Comparison of ENCODE assay signal across 32 mouse cellular contexts in the genomic region with DNA sequence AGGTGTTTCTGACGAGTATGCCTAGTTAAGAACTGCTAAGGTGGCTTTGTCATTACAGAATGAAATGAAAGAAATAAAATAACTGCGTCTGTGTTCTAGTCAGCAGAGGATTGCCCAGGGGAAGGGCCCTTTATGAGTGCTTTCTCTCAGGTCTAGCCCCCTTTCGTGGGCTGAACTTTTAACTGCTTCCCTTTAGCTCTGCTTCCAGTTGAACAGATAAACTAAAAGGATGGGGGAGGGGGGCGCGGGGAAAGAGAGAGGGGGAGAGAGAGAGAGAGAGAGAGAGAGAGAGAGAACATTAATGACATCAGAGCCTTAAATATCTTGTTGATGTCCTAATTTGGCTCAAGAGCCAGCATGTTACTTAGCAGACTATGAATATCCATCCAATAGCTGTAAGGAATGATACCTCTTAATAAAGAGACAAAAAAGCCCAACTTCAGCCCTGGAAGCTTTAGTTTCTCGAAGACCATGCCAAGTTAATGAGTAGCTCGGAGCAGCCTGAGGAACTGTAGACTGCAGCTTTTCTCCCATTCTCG. TPM values are rescaled to one million over a fixed set of nuclear protein-coding genes. Genes with fewer than 3 reads are reported as not detected.
DNase-seq lines count a peak whose midpoint lies in the region; ATAC-seq lines count a peak whose summit lies in the region.
"Had no signal": no experiment of that assay in that cellular context is flagged by ENCODE, and none has a peak within 500 bp of the region (broad histone marks: within the 10 kb centered on the region; RNA-seq: fewer than 3 reads in every experiment).

No protein-coding gene starts in this region.

- H3K4me2 ChIP-seq in heart, embryonic 13.5 days: peak overlapping the region; percentile 47
- H3K4me2 ChIP-seq: embryonic facial prominence, embryonic 13.5 days; hindbrain, embryonic 12.5 days; intestine, embryonic 15.5 days; limb, embryonic 13.5 days; liver, embryonic 11.5 days; lung, embryonic 15.5 days; midbrain, embryonic 11.5 days; neural tube, embryonic 13.5 days had no signal

- H3K9ac ChIP-seq in heart, embryonic 13.5 days: peak overlapping the region; percentile 51
- H3K9ac ChIP-seq: embryonic facial prominence, embryonic 13.5 days; hindbrain, embryonic 12.5 days; intestine, embryonic 15.5 days; limb, embryonic 13.5 days; lung, embryonic 15.5 days; neural tube, embryonic 13.5 days had no signal

- peaks cover 90% of the 10 kb centered on the region for H3K36me3 ChIP-seq in heart, embryonic 13.5 days

- ATAC-seq in heart, embryonic 13.5 days (ENCODE audit: extremely low read depth, insufficient number of reproducible peaks, low FRiP score, low TSS enrichment): no peak
- ATAC-seq: hindbrain, postnatal 0 days; intestine, embryonic 15.5 days had no signal

- DNase-seq in embryo, embryonic 10.5 days (ENCODE audit: low spot score): peak; percentile 12
- no peak for DNase-seq in embryo, embryonic 9.5 days (ENCODE audit: extremely low spot score)
- no peak for DNase-seq in heart, postnatal 10 days
- DNase-seq in heart, postnatal 4 days: peak; percentile 35
- DNase-seq in heart, adult 11 months: no peak
- DNase-seq in retina, postnatal 1 day: peak; percentile 20
- no peak for DNase-seq in lung, postnatal 36 days
- DNase-seq: adrenal gland, postnatal 10 days; cerebellum, adult 11 months; cerebellum, adult 9-10 months; cerebellum, postnatal 36 days; embryo, embryonic 11 days; gastrocnemius, postnatal 14 days; kidney, adult 2 months; kidney, postnatal 36 days; right cerebral cortex, adult 18-20 months; spleen, adult 18-20 months; thymus, postnatal 14 days had no signal

- no peaks in the 10 kb centered on the region for H3K9me3 ChIP-seq in heart, embryonic 13.5 days
- H3K9me3 ChIP-seq: embryonic facial prominence, embryonic 13.5 days; G1E; hindbrain, embryonic 12.5 days; intestine, embryonic 15.5 days; limb, embryonic 13.5 days; lung, embryonic 15.5 days; neural tube, embryonic 13.5 days had no signal

- H3K27ac ChIP-seq in heart, embryonic 13.5 days (replicated peaks): peak overlapping the region; percentile 65
- H3K27ac ChIP-seq: embryonic facial prominence, embryonic 13.5 days; hindbrain, embryonic 12.5 days; hindbrain, postnatal 0 days; intestine, embryonic 15.5 days; layer of hippocampus, adult 2 months; left cerebral cortex, adult 2 months; limb, embryonic 13.5 days; lung, embryonic 15.5 days; neural tube, embryonic 13.5 days had no signal

- 63% methylated on average over 8 of the region's 8 CpGs for WGBS in heart, embryonic 13.5 days

- H3K4me3 ChIP-seq in heart, embryonic 13.5 days: peak overlapping the region; percentile 22
- H3K4me3 ChIP-seq: embryonic facial prominence, embryonic 13.5 days; hindbrain, embryonic 12.5 days; intestine, embryonic 15.5 days; layer of hippocampus, adult 2 months; left cerebral cortex, adult 2 months; limb, embryonic 13.5 days; lung, embryonic 15.5 days; myocyte; neural tube, embryonic 13.5 days had no signal

- intact Hi-C loops in heart, postnatal 10 days (cut with DNase I): no loop called here

- H3K27me3 ChIP-seq in heart, embryonic 13.5 days (replicated peaks): no peaks in the 10 kb centered on the region
- H3K27me3 ChIP-seq: embryonic facial prominence, embryonic 13.5 days; hindbrain, embryonic 12.5 days; intestine, embryonic 15.5 days; limb, embryonic 13.5 days; lung, embryonic 15.5 days; neural tube, embryonic 13.5 days had no signal

- peaks cover 6% of the 10 kb centered on the region; the same call in 1 of the 2 replicates for H3K4me1 ChIP-seq in heart, embryonic 13.5 days
- H3K4me1 ChIP-seq: embryonic facial prominence, embryonic 13.5 days; hindbrain, embryonic 12.5 days; intestine, embryonic 15.5 days; limb, embryonic 13.5 days; lung, embryonic 15.5 days had no signal

RNA-seq across cellular contexts. Expression of gene Ltbp2, which starts 45.6 kb away (rescaled TPM):
- 1.8 TPM in 2 replicates for polyA plus RNA-seq in heart, embryonic 13.5 days (2015; fragmentation: Nextera tagmentation; extraction: Ambion mirVana)
- 1 to 10 TPM; 5.6 to 6.1 TPM for total RNA-seq in heart, postnatal 10 days (2021)
- 1 to 10 TPM; 7.6 to 8.9 TPM for total RNA-seq in heart, postnatal 4 days (2021)
- polyA plus RNA-seq: G1E had no signal

RNA-seq across cellular contexts. Expression of gene Fcf1, which starts 48.7 kb away (rescaled TPM):
- 82.5 and 91.4 TPM in 2 replicates for polyA plus RNA-seq in heart, embryonic 13.5 days (2015; fragmentation: Nextera tagmentation; extraction: Ambion mirVana)
- 10 to 100 TPM; 45.0 to 45.3 TPM for total RNA-seq in heart, postnatal 10 days (2021)
- 10 to 100 TPM; 47.9 to 49.5 TPM for total RNA-seq in heart, postnatal 4 days (2021)

RNA-seq across cellular contexts. Expression of gene Arel1, which starts 48.8 kb away (rescaled TPM):
- polyA plus RNA-seq in heart, embryonic 13.5 days (2015; fragmentation: Nextera tagmentation; extraction: Ambion mirVana): 9.3 and 10.1 TPM in 2 replicates
- total RNA-seq in heart, postnatal 10 days (2021): 10 to 100 TPM; 38.1 to 48.5 TPM
- total RNA-seq in heart, postnatal 4 days (2021): 10 to 100 TPM; 38.5 to 40.1 TPM

Comparison
In these comparisons a context has a peak if more than half of its experiments do, and no peak if none do; other contexts are left out.
1. DNase-seq: peak in embryo, embryonic 10.5 days (single experiment), heart, postnatal 4 days (single experiment) and retina, postnatal 1 day (single experiment); none in embryo, embryonic 9.5 days (single experiment), heart, postnatal 10 days (0 of 2), heart, adult 11 months (single experiment) and lung, postnatal 36 days (single experiment).